Mouse (Mus musculus) lung, embryonic 16.5 days (tissue): ENCODE measurements around the gene Fbxw11. TPM values are rescaled to one million over a fixed set of nuclear protein-coding genes. Genes with fewer than 3 reads are reported as not detected.

Source experiments
- ATAC-seq: fragments of 200-750 bp; cut with Nextera tagmentation; 2 replicates; pipeline ENCODE4 v1.8.0; 2017; ENCODE audit warnings: low read depth, mild to moderate bottlenecking, moderate library complexity
- H3K27ac ChIP-seq: fragments of 300-500 bp; sonication (generic); 2 replicates; pipeline ENCODE4 v1.5.1; 2014; ENCODE audit warnings: mild to moderate bottlenecking, control low read depth, low read length
- H3K27me3 ChIP-seq: fragments of 300-500 bp; sonication (generic); 2 replicates; pipeline ENCODE4 v1.6.1; 2014; ENCODE audit warnings: low read depth, low read length, mixed read lengths; ENCODE audit not compliant: control insufficient read depth, insufficient read depth
- H3K36me3 ChIP-seq: fragments of 300-500 bp; sonication (generic); 2 replicates; pipeline ENCODE4 v1.6.1; 2014; ENCODE audit warnings: low read length; ENCODE audit not compliant: control insufficient read depth, insufficient read depth
- H3K4me1 ChIP-seq: fragments of 300-500 bp; sonication (generic); replicated peaks from 2 replicates; pipeline ENCODE4 v1.6.1; 2014; ENCODE audit warnings: low read length, mixed read lengths; ENCODE audit not compliant: control insufficient read depth, insufficient read depth
- H3K4me2 ChIP-seq: fragments of 300-500 bp; sonication (generic); 2 replicates; pipeline ENCODE4 v1.6.1; 2014; ENCODE audit warnings: low read depth, low read length, control low read depth
- H3K4me3 ChIP-seq: fragments of 300-500 bp; sonication (generic); 2 replicates; pipeline ENCODE4 v1.5.1; 2014; ENCODE audit warnings: mild to moderate bottlenecking, low read length, control low read depth
- H3K9ac ChIP-seq: fragments of 300-500 bp; sonication (generic); 2 replicates; pipeline ENCODE4 v1.6.1; 2014; ENCODE audit warnings: low read length, control low read depth
- H3K9me3 ChIP-seq: fragments of 300-500 bp; sonication (generic); 2 replicates; pipeline ENCODE4 v1.6.1; 2016; ENCODE audit warnings: low read length; ENCODE audit not compliant: control insufficient read depth
- whole genome bisulfite sequencing: fragments of 180-500 bp; shearing (Covaris S2); extraction: QIAGEN DNeasy Blood & Tissue Kit; methylation state at CpG from one replicate; pipeline ENCODE4 v1.1.7; 2014; 5-methylcytosine and 5-hydroxymethylcytosine counted together
- polyA plus RNA-seq: library from polyadenylated mRNA; unstranded; fragments of >200 nt; fragmentation: Nextera tagmentation; extraction: Ambion mirVana; gene quantifications from 2 replicates; pipeline ENCODE4 v1.2.1, GENCODE M21; 2015

The Fbxw11 gene
- polyA plus RNA-seq, 1 experiment from 2014 or later: 80.5 TPM

- no peak for ATAC-seq
- Histone ChIP-seq H3K27ac (no peak overlapping the region), H3K4me2 (no peak overlapping the region), H3K4me1 (no peaks in the 10 kb centered on the region; the same call in 1 of the 2 replicates), H3K4me3 (no peak overlapping the region), H3K36me3 (no peaks in the 10 kb centered on the region), H3K27me3 (no peaks in the 10 kb centered on the region), H3K9me3 (no peaks in the 10 kb centered on the region), H3K9ac (no peak overlapping the region)
- WGBS: 68% methylated on average over 3 of the region's 3 CpGs
Measured at GRCm38 (mm10) chr11:32633542-32633941, 9.0 kb upstream of the Fbxw11 start.

- Histone ChIP-seq H3K36me3 (no peaks in the 10 kb centered on the region), H3K4me2 (no peak overlapping the region), H3K27ac (no peak overlapping the region), H3K27me3 (no peaks in the 10 kb centered on the region), H3K9me3 (no peaks in the 10 kb centered on the region), H3K9ac (no peak overlapping the region), H3K4me1 (no peaks in the 10 kb centered on the region; the same call in 1 of the 2 replicates), H3K4me3 (no peak overlapping the region)
- ATAC-seq: no peak
- 38% methylated on average over 2 of the region's 2 CpGs for WGBS
Measured at GRCm38 (mm10) chr11:32634143-32634542, 8.4 kb upstream of the Fbxw11 start.

GRCm38 (mm10) chr11:32634842-32635241, 7.7 kb upstream of the Fbxw11 start:
- no peak overlapping the region for H3K27ac ChIP-seq
- H3K36me3 ChIP-seq: no peaks in the 10 kb centered on the region
- H3K4me1 ChIP-seq: no peaks in the 10 kb centered on the region; the same call in 1 of the 2 replicates
- no peak for ATAC-seq
- no peak overlapping the region for H3K4me3 ChIP-seq
- H3K9ac ChIP-seq: no peak overlapping the region
- H3K9me3 ChIP-seq: no peaks in the 10 kb centered on the region
- no peaks in the 10 kb centered on the region for H3K27me3 ChIP-seq
- WGBS: 52% methylated on average over 2 of the region's 2 CpGs
- H3K4me2 ChIP-seq: no peak overlapping the region

GRCm38 (mm10) chr11:32636275-32636674, 6.2 kb upstream of the Fbxw11 start:
- Histone ChIP-seq H3K9ac (no peak overlapping the region), H3K9me3 (no peaks in the 10 kb centered on the region), H3K4me3 (no peak overlapping the region), H3K4me1 (peaks cover 6% of the 10 kb centered on the region), H3K27me3 (no peaks in the 10 kb centered on the region), H3K27ac (no peak overlapping the region), H3K36me3 (no peaks in the 10 kb centered on the region), H3K4me2 (no peak overlapping the region)
- peak; percentile 44 for ATAC-seq
- 19% methylated on average over 4 of the region's 4 CpGs for WGBS

GRCm38 (mm10) chr11:32638521-32639255, 3.8 kb upstream of the Fbxw11 start:
- H3K27me3 ChIP-seq: no peaks in the 10 kb centered on the region
- no peak overlapping the region for H3K9ac ChIP-seq
- ATAC-seq: no peak
- WGBS: 70% methylated on average over 8 of the region's 8 CpGs
- H3K36me3 ChIP-seq: no peaks in the 10 kb centered on the region
- H3K27ac ChIP-seq: no peak overlapping the region
- H3K4me1 ChIP-seq: peaks cover 12% of the 10 kb centered on the region
- no peak overlapping the region for H3K4me3 ChIP-seq
- H3K4me2 ChIP-seq: no peak overlapping the region
- H3K9me3 ChIP-seq: no peaks in the 10 kb centered on the region

- 83% methylated on average over 4 of the region's 4 CpGs for WGBS
- Histone ChIP-seq H3K36me3 (no peaks in the 10 kb centered on the region), H3K27me3 (no peaks in the 10 kb centered on the region), H3K4me3 (no peak overlapping the region), H3K4me2 (no peak overlapping the region), H3K9me3 (no peaks in the 10 kb centered on the region), H3K4me1 (peaks cover 18% of the 10 kb centered on the region), H3K27ac (no peak overlapping the region), H3K9ac (no peak overlapping the region)
- ATAC-seq: no peak
Measured at GRCm38 (mm10) chr11:32640617-32641016, 1.9 kb upstream of the Fbxw11 start.

- Histone ChIP-seq H3K9me3 (no peaks in the 10 kb centered on the region), H3K27me3 (no peaks in the 10 kb centered on the region), H3K27ac (peak overlapping the region; percentile 99), H3K9ac (peak overlapping the region; percentile 82), H3K4me3 (peak overlapping the region; percentile 81), H3K4me2 (peak overlapping the region; percentile 87), H3K4me1 (peaks cover 18% of the 10 kb centered on the region), H3K36me3 (no peaks in the 10 kb centered on the region)
- under 1% methylated on average over 51 of the region's 54 CpGs for WGBS
- ATAC-seq: peak; percentile 72
Measured at GRCm38 (mm10) chr11:32642899-32643886, 669 bp downstream of the Fbxw11 start.

GRCm38 (mm10) chr11:32644010-32644409, 1.5 kb downstream of the Fbxw11 start:
- peak overlapping the region; percentile 82 for H3K9ac ChIP-seq
- H3K27ac ChIP-seq: peak overlapping the region; percentile 99; the same call in 1 of the 2 replicates
- no peaks in the 10 kb centered on the region for H3K27me3 ChIP-seq
- H3K4me3 ChIP-seq: peak overlapping the region; percentile 81
- no peaks in the 10 kb centered on the region for H3K9me3 ChIP-seq
- H3K4me1 ChIP-seq: peaks cover 18% of the 10 kb centered on the region
- no peaks in the 10 kb centered on the region for H3K36me3 ChIP-seq
- peak overlapping the region; percentile 87 for H3K4me2 ChIP-seq
- no peak for ATAC-seq
- 22% methylated on average over 3 of the region's 3 CpGs for WGBS

- Histone ChIP-seq H3K4me2 (no peak overlapping the region), H3K4me3 (no peak overlapping the region), H3K36me3 (no peaks in the 10 kb centered on the region), H3K9ac (no peak overlapping the region), H3K4me1 (peaks cover 19% of the 10 kb centered on the region; the same call in 1 of the 2 replicates), H3K27ac (no peak overlapping the region), H3K27me3 (no peaks in the 10 kb centered on the region), H3K9me3 (no peaks in the 10 kb centered on the region)
- 66% methylated on average over 2 of the region's 2 CpGs for WGBS
- ATAC-seq: no peak
Measured at GRCm38 (mm10) chr11:32647265-32647664, 4.7 kb downstream of the Fbxw11 start.
